Mouse (Mus musculus) limb, embryonic 12.5 days (tissue): Measurements from ENCODE around the gene Dgkz. TPM values are rescaled to one million over a fixed set of nuclear protein-coding genes. Genes with fewer than 3 reads are reported as not detected.

Experiments used
- ATAC-seq: fragments of 200-750 bp; cut with Nextera tagmentation; 2 replicates; pipeline ENCODE4 v1.8.0; 2017; ENCODE audit warnings: low read depth, moderate TSS enrichment; ENCODE audit not compliant: insufficient number of reproducible peaks, insufficient read depth, low FRiP score, low TSS enrichment
- H3K27ac ChIP-seq: fragments of 300-500 bp; sonication (generic); 2 replicates; pipeline ENCODE4 v1.5.1; 2016; ENCODE audit warnings: mild to moderate bottlenecking, moderate library complexity
- H3K27me3 ChIP-seq: fragments of 300-500 bp; sonication (generic); 2 replicates; pipeline ENCODE4 v1.6.1; 2016; ENCODE audit warnings: mild to moderate bottlenecking, moderate library complexity
- H3K36me3 ChIP-seq: fragments of 300-500 bp; sonication (generic); 2 replicates; pipeline ENCODE4 v1.6.1; 2016; ENCODE audit warnings: mild to moderate bottlenecking, moderate library complexity
- H3K4me1 ChIP-seq: fragments of 300-500 bp; sonication (generic); replicated peaks from 2 replicates; pipeline ENCODE4 v1.6.1; 2016
- H3K4me2 ChIP-seq: fragments of 300-500 bp; sonication (generic); 2 replicates; pipeline ENCODE4 v1.6.1; 2016; ENCODE audit warnings: mild to moderate bottlenecking, moderate library complexity
- H3K4me3 ChIP-seq: fragments of 300-500 bp; sonication (generic); replicated peaks from 2 replicates; pipeline ENCODE4 v1.5.1; 2016; ENCODE audit warnings: mild to moderate bottlenecking
- H3K9ac ChIP-seq: fragments of 300-500 bp; sonication (generic); replicated peaks from 2 replicates; pipeline ENCODE4 v1.6.1; 2016; ENCODE audit warnings: mild to moderate bottlenecking, moderate library complexity
- H3K9me3 ChIP-seq: fragments of 300-500 bp; sonication (generic); 2 replicates; pipeline ENCODE4 v1.6.1; 2016; ENCODE audit warnings: mild to moderate bottlenecking, moderate library complexity
- WGBS: fragments of 180-500 bp; shearing (Covaris S2); methylation state at CpG from one replicate; pipeline ENCODE4 v1.1.7; 2016; 5-methylcytosine and 5-hydroxymethylcytosine counted together
- polyA plus RNA-seq: library from polyadenylated mRNA; unstranded; fragments of >200 nt; fragmentation: Nextera tagmentation; extraction: Ambion mirVana; gene quantifications from 2 replicates; pipeline ENCODE4 v1.2.1, GENCODE M21; 2016

Dgkz gene
- polyA plus RNA-seq, 1 experiment from 2014 or later = 33.7 TPM

GRCm38 (mm10) chr2:91958701-91959457 lies 16.8 kb downstream of the Dgkz start:
- no peak overlapping the region for H3K4me2 ChIP-seq
- peaks cover 1% of the 10 kb centered on the region; the same call in 1 of the 2 replicates for H3K36me3 ChIP-seq
- H3K9ac ChIP-seq = no peak overlapping the region
- no peaks in the 10 kb centered on the region for H3K9me3 ChIP-seq
- no peak overlapping the region for H3K4me3 ChIP-seq
- peaks cover 39% of the 10 kb centered on the region for H3K4me1 ChIP-seq
- H3K27me3 ChIP-seq = no peaks in the 10 kb centered on the region
- H3K27ac ChIP-seq = no peak overlapping the region
- 46% methylated on average over 10 of the region's 10 CpGs for WGBS
- ATAC-seq = no peak

- H3K27ac ChIP-seq = no peak overlapping the region
- peaks cover 5% of the 10 kb centered on the region; the same call in 1 of the 2 replicates for H3K36me3 ChIP-seq
- H3K9me3 ChIP-seq = no peaks in the 10 kb centered on the region
- no peak for ATAC-seq
- no peak overlapping the region for H3K4me3 ChIP-seq
- WGBS = 88% methylated on average over 8 of the region's 8 CpGs
- H3K27me3 ChIP-seq = no peaks in the 10 kb centered on the region
- H3K9ac ChIP-seq = no peak overlapping the region
- H3K4me2 ChIP-seq = no peak overlapping the region
- peaks cover 43% of the 10 kb centered on the region for H3K4me1 ChIP-seq
These were observed 17.6 kb downstream of the Dgkz start for GRCm38 (mm10) chr2:91958049-91958448.

DNA sequence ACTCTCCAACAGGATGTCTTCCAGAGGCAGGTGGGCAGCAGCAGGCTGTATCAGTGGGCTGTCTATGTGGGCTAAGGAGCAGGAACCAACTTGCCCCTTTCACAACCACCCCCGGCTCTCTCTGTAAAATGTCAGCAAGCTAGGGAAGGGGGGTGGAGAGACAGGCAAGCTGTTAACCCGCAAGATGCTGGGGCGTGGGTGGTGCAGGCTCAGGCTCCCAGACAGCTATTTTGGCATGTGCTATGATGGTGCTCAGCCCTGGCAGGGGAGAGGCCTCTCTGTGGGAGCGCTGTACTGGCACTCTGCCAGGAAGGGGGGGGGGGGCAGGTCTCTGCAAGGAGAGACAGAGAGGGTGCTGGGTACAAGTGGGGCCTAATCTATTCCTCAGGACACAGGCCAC lies 18.6 kb downstream of the Dgkz start:
- H3K9ac ChIP-seq = 0 out of 2 replicates have a peak overlapping the region, but pooled peaks have one; percentile 40
- H3K27ac ChIP-seq = 0 out of 2 replicates have a peak overlapping the region, but pooled peaks have one; percentile 29
- H3K27me3 ChIP-seq = no peaks in the 10 kb centered on the region
- peaks cover 34% of the 10 kb centered on the region for H3K4me1 ChIP-seq
- H3K9me3 ChIP-seq = no peaks in the 10 kb centered on the region
- peaks cover 5% of the 10 kb centered on the region; the same call in 1 of the 2 replicates for H3K36me3 ChIP-seq
- no peak overlapping the region for H3K4me3 ChIP-seq
- peak; percentile 52; the same call in 1 of the 2 replicates for ATAC-seq
- peak overlapping the region; percentile 19; the same call in 1 of the 2 replicates for H3K4me2 ChIP-seq
- 33% methylated on average over 4 of the region's 4 CpGs for WGBS

GRCm38 (mm10) chr2:91955875-91956274 lies 19.8 kb downstream of the Dgkz start:
- no peaks in the 10 kb centered on the region for H3K9me3 ChIP-seq
- WGBS = 73% methylated on average over 6 of the region's 6 CpGs
- H3K4me1 ChIP-seq = peaks cover 28% of the 10 kb centered on the region
- H3K27ac ChIP-seq = no peak overlapping the region
- no peak overlapping the region for H3K4me3 ChIP-seq
- H3K4me2 ChIP-seq = no peak overlapping the region
- no peak overlapping the region for H3K9ac ChIP-seq
- no peak for ATAC-seq
- peaks cover 5% of the 10 kb centered on the region; the same call in 1 of the 2 replicates for H3K36me3 ChIP-seq
- H3K27me3 ChIP-seq = no peaks in the 10 kb centered on the region

DNA sequence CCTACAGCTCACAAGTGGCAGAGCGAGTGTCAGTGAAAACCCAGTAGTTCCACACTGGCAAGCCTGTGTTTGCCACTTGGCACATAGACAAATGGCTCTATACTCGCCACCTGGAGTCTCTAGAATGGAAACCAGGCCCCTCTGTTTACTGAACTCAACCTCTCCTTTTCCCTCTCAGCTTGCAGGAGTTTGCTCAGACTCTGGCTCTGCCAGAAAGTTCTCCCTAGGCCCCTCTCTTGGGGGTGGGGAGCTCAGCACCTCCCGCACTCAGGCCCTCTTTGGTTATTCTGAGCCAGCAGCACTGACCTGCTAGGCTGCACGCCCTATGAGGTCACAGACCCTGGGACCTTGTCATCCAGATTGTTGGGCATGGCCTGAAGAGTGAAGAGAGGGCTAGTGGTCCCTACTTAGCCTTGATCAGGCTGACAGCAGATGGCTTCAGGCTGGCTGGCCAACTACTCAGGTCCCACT lies 20.5 kb downstream of the Dgkz start:
- 93% methylated on average over 4 of the region's 4 CpGs for WGBS
- Histone ChIP-seq H3K27ac (no peak overlapping the region), H3K4me1 (peaks cover 35% of the 10 kb centered on the region), H3K4me3 (no peak overlapping the region), H3K36me3 (peaks cover 5% of the 10 kb centered on the region; the same call in 1 of the 2 replicates), H3K4me2 (no peak overlapping the region), H3K27me3 (no peaks in the 10 kb centered on the region), H3K9ac (no peak overlapping the region), H3K9me3 (no peaks in the 10 kb centered on the region)
- no peak for ATAC-seq

GRCm38 (mm10) chr2:91953825-91954224 lies 21.8 kb downstream of the Dgkz start:
- Histone ChIP-seq H3K27ac (peak overlapping the region; percentile 56), H3K27me3 (no peaks in the 10 kb centered on the region), H3K4me2 (no peak overlapping the region), H3K9ac (0 out of 2 replicates have a peak overlapping the region, but pooled peaks have one; percentile 34), H3K4me3 (no peak overlapping the region), H3K36me3 (peaks cover 5% of the 10 kb centered on the region; the same call in 1 of the 2 replicates), H3K4me1 (peaks cover 46% of the 10 kb centered on the region), H3K9me3 (no peaks in the 10 kb centered on the region)
- ATAC-seq = no peak
- 20% methylated on average over 5 of the region's 5 CpGs for WGBS

GRCm38 (mm10) chr2:91950275-91951085 lies 25.2 kb downstream of the Dgkz start:
- peak overlapping the region; percentile 52; the same call in 1 of the 2 replicates for H3K9ac ChIP-seq
- peaks cover 54% of the 10 kb centered on the region for H3K4me1 ChIP-seq
- peaks cover 8% of the 10 kb centered on the region; the same call in 1 of the 2 replicates for H3K36me3 ChIP-seq
- no peaks in the 10 kb centered on the region for H3K9me3 ChIP-seq
- WGBS = 15% methylated on average over 15 of the region's 15 CpGs
- peak overlapping the region; percentile 80 for H3K27ac ChIP-seq
- ATAC-seq = peak; percentile 66
- H3K4me3 ChIP-seq = peak overlapping the region; percentile 22
- H3K4me2 ChIP-seq = peak overlapping the region; percentile 50
- no peaks in the 10 kb centered on the region for H3K27me3 ChIP-seq

GRCm38 (mm10) chr2:91949411-91950274 lies 26.0 kb downstream of the Dgkz start:
- H3K36me3 ChIP-seq = peaks cover 16% of the 10 kb centered on the region; the same call in 1 of the 2 replicates
- H3K4me3 ChIP-seq = peak overlapping the region; percentile 22
- peak overlapping the region; percentile 50 for H3K4me2 ChIP-seq
- peak overlapping the region; percentile 80 for H3K27ac ChIP-seq
- H3K9me3 ChIP-seq = no peaks in the 10 kb centered on the region
- H3K27me3 ChIP-seq = no peaks in the 10 kb centered on the region
- WGBS = 68% methylated on average over 17 of the region's 17 CpGs
- peak overlapping the region; percentile 52; the same call in 1 of the 2 replicates for H3K9ac ChIP-seq
- ATAC-seq = peak; percentile 28; the same call in 1 of the 2 replicates
- H3K4me1 ChIP-seq = peaks cover 60% of the 10 kb centered on the region

DNA sequence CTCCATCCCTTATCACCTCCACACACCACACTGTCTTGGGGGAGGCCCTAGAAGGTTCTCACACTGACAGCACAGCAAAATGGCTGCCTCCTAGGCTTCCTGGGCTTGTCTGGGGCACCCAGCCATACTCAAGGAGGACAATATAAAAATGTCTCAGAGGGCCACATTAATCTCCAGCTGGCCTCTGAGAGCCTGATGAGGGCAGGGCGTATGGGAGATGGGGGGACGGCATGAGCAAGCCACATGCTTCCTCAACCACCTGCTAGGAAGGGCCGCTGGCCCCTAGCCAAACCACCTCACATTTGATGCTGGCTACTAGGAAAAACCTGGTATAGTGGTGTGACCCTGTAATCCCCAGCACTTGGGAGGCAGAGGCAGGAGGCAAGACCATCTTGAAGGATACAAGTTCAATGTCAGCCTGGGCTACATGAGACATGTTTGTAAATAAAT lies 26.8 kb downstream of the Dgkz start:
- H3K4me1 ChIP-seq = peaks cover 61% of the 10 kb centered on the region
- H3K9me3 ChIP-seq = no peaks in the 10 kb centered on the region
- H3K9ac ChIP-seq = no peak overlapping the region
- ATAC-seq = no peak
- no peak overlapping the region for H3K27ac ChIP-seq
- no peaks in the 10 kb centered on the region for H3K27me3 ChIP-seq
- peaks cover 14% of the 10 kb centered on the region; the same call in 1 of the 2 replicates for H3K36me3 ChIP-seq
- H3K4me2 ChIP-seq = no peak overlapping the region
- 75% methylated on average over 3 of the region's 3 CpGs for WGBS
- H3K4me3 ChIP-seq = no peak overlapping the region

DNA sequence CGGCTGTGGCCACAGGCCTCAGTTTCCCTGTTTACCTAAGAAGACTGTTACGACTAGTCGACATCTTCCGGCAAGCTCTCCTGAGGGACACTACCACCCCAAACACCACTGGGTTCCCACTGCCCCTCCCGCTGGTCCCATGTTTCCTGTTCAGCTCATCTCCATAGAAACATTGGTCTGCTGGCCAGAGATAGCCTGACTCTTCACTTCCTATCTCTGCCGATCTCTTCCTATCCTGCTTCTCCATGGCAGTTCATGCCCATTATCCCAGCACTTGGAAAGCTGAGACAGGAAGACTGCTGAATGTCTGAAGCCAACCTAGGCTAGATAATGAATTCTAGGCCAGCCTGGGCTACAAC lies 27.5 kb downstream of the Dgkz start:
- no peaks in the 10 kb centered on the region for H3K9me3 ChIP-seq
- no peak overlapping the region for H3K4me2 ChIP-seq
- H3K27ac ChIP-seq = peak overlapping the region; percentile 41; the same call in 1 of the 2 replicates
- no peaks in the 10 kb centered on the region for H3K27me3 ChIP-seq
- peaks cover 56% of the 10 kb centered on the region for H3K4me1 ChIP-seq
- H3K9ac ChIP-seq = 0 out of 2 replicates have a peak overlapping the region, but pooled peaks have one; percentile 23
- no peak overlapping the region for H3K4me3 ChIP-seq
- peaks cover 11% of the 10 kb centered on the region; the same call in 1 of the 2 replicates for H3K36me3 ChIP-seq
- ATAC-seq = no peak
- WGBS = 75% methylated on average over 6 of the region's 6 CpGs
